8 mouse cellular contexts compared by ENCODE assay signal in the genomic region with DNA sequence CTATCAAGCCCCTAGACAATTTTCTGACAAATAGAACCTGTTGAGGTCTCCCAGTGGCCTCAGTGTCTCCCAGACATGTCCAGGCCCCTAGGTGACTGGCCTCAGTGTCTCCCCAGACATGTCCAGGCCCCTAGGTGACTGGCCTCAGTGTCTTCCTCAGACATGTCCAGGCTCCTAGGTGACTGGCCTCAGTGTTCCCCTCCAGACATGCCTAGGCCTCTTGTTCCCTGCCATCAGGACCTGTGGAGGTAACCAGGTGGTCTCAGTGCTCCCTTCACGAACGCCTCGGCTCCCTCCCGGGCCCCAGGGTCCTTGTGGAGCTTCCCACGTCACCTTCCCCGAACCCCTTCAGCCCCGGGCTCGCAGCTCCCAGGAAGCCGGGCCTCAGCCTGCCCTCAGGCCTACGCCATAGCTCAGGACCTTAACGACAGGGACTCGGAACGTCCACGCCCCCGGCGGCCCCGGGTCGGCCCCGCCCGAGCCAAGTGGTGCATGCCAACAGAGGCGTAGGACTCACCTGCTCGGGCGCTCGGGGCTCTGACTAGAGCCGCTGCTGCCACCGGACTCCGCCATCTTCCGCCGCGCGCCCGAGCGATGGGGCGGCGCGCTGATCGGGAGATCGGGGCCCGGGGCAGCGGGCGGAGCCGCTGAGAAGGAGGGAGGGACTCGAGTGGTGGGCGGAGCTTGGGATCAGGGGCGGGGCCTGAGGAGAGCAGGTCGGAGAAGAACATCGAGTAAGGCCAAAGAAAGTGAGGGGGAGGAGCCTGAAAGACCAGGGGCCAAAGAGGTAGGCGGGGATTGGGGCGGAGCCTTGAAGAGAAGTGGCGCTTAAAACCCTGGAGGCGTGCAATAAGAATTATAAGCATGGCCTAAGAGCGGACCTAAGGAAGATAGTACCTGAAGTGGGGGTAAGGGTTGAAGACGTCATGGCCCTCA. TPM values are rescaled to one million over a fixed set of nuclear protein-coding genes. Genes with fewer than 3 reads are reported as not detected.
A peak's percentile ranks its signal among the peaks of the same experiment; 100 is the strongest.
DNase-seq lines count a peak whose midpoint lies in the region; ATAC-seq lines count a peak whose summit lies in the region.

A gene (minus strand): TSS at position 636 of the 936 bp plus-strand sequence.

- no peak within 1 kb of the TSS for H3K27ac ChIP-seq in forebrain, embryonic 14.5 days (ENCODE audit: low read depth, low read length)
- 0 out of 2 replicates have a peak within 1 kb of the TSS, but pooled peaks have one; percentile 42 for H3K27ac ChIP-seq in neural tube, embryonic 15.5 days (replicated peaks)

- no peaks in the 10 kb centered on the region for H3K9me3 ChIP-seq in forebrain, embryonic 14.5 days (replicated peaks; ENCODE audit: control insufficient read depth, low read length)
- H3K9me3 ChIP-seq in neural tube, embryonic 15.5 days (replicated peaks): no peaks in the 10 kb centered on the region

- H3K4me2 ChIP-seq in forebrain, embryonic 14.5 days (ENCODE audit: low read length): peak within 1 kb of the TSS; percentile 71
- peak within 1 kb of the TSS; percentile 81 for H3K4me2 ChIP-seq in neural tube, embryonic 15.5 days

- under 1% methylated on average over 53 of the region's 53 CpGs for WGBS in forebrain, embryonic 14.5 days
- WGBS in neural tube, embryonic 15.5 days: under 1% methylated on average over 53 of the region's 53 CpGs

- H3K4me1 ChIP-seq in forebrain, embryonic 14.5 days (ENCODE audit: control insufficient read depth, insufficient read depth, low read length): peaks cover 8% of the 10 kb centered on the region; the same call in 1 of the 2 replicates
- H3K4me1 ChIP-seq in neural tube, embryonic 15.5 days: peaks cover 29% of the 10 kb centered on the region

- H3K9ac ChIP-seq in forebrain, embryonic 14.5 days (ENCODE audit: low read length): peak within 1 kb of the TSS; percentile 87
- H3K9ac ChIP-seq in neural tube, embryonic 15.5 days (replicated peaks): peak within 1 kb of the TSS; percentile 81

- H3K36me3 ChIP-seq in forebrain, embryonic 14.5 days (ENCODE audit: control insufficient read depth, insufficient read depth, low read length): no peaks in the 10 kb centered on the region
- H3K36me3 ChIP-seq in neural tube, embryonic 15.5 days: 0 out of 2 replicates have a peak, but pooled peaks cover 3% of the 10 kb centered on the region

- DNase-seq in ES-CJ7 (ENCODE audit: low read depth, low spot score): peak; percentile 98
- DNase-seq in cerebellum, adult 11 months: peak; percentile 95
- DNase-seq in forebrain, embryonic 14.5 days (ENCODE audit: low spot score): peak; percentile 91
- DNase-seq in heart, postnatal 14 days: peak; percentile 92 to 95
- DNase-seq in layer of hippocampus, adult 11-12 months (ENCODE audit: low spot score): peak; percentile 93
- peak; percentile 98 for DNase-seq in lung, adult 18-20 months
- peak; percentile 97 for DNase-seq in testis, postnatal 14 days (ENCODE audit: low spot score)

- peak; percentile 92 for ATAC-seq in forebrain, embryonic 14.5 days
- peak; percentile 93 for ATAC-seq in neural tube, embryonic 15.5 days (ENCODE audit: low FRiP score)

- intact Hi-C loops in heart, postnatal 14 days (cut with DNase I): no loop called here

- peak within 1 kb of the TSS; percentile 71 for H3K4me3 ChIP-seq in forebrain, embryonic 14.5 days (ENCODE audit: low read depth, low read length)
- peak within 1 kb of the TSS; percentile 65 for H3K4me3 ChIP-seq in neural tube, embryonic 15.5 days (replicated peaks)

- H3K27me3 ChIP-seq in forebrain, embryonic 14.5 days (replicated peaks; ENCODE audit: control insufficient read depth, insufficient read depth, low read length): peaks cover 4% of the 10 kb centered on the region; the same call in 1 of the 2 replicates
- H3K27me3 ChIP-seq in neural tube, embryonic 15.5 days (replicated peaks): peaks cover 7% of the 10 kb centered on the region

RNA-seq across cellular contexts. Expression of the gene that starts here (rescaled TPM):
- polyA plus RNA-seq in forebrain, embryonic 14.5 days (2014; fragmentation: Nextera tagmentation; extraction: Ambion mirVana): 19.3 and 19.6 TPM in 2 replicates
- total RNA-seq in heart, postnatal 14 days (2021): 1 to 10 TPM; 5.5 to 6.9 TPM
- polyA plus RNA-seq in neural tube, embryonic 15.5 days (2015; fragmentation: Nextera tagmentation; extraction: Ambion mirVana): 33.3 and 35.0 TPM in 2 replicates
